Mouse (Mus musculus) G1E (cell line): ENCODE data around the gene Mcu.

Source experiments
- CTCF ChIP-seq: IDR thresholded peaks from 2 replicates; pipeline ENCODE4 v1.5.1; 2012; ENCODE audit warnings: low read depth, low read length, inconsistent platforms, mixed read lengths
- TAL1 ChIP-seq: conservative IDR thresholded peaks from 2 replicates; pipeline ENCODE4 v1.6.1; 2012; ENCODE audit warnings: low read depth, low read length, inconsistent platforms, mixed read lengths

DNA sequence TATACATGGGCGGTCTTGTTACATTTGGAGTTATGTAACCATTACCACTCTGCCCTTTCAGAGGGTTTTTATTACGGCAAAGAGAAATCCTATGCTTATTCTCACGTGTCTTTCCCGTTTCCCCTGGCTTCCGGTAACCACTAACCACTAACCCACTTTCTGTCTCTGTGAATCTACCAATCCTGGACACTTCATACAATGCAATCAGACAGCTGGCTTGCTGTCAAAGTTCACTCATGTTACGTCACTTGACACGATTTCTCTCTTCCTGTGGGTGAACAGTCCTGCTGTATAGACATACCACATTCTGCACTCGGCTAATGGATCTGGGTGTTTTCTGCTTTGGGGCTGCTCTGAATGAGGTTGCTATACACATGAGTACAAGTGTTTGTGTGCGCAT is 73.1 kb downstream of the Mcu start:
- TF ChIP-seq CTCF: no peak
- no peak for TF ChIP-seq TAL1
